Mouse (Mus musculus) adrenal gland, adult 18-20 months (tissue): ENCODE results near the gene Zfp609. TPM values are rescaled to one million over a fixed set of nuclear protein-coding genes. Genes with fewer than 3 reads are reported as not detected.

Source experiments
- DNase-seq, 2 experiments: peaks; one replicate each; pipeline ENCODE4 v3.0.0; 2021 to 2022; ENCODE audit warnings: low spot score in 2 of 2
- total RNA-seq, 2 experiments: library from RNA; stranded (reverse); gene quantifications; 1 replicate in 1 of 2; 2 replicates in 1 of 2; pipeline ENCODE4 v1.2.3; 2021

Gene Zfp609
- total RNA-seq, 2 experiments from 2014 or later, result 19.6 to 24.4 TPM

DNA sequence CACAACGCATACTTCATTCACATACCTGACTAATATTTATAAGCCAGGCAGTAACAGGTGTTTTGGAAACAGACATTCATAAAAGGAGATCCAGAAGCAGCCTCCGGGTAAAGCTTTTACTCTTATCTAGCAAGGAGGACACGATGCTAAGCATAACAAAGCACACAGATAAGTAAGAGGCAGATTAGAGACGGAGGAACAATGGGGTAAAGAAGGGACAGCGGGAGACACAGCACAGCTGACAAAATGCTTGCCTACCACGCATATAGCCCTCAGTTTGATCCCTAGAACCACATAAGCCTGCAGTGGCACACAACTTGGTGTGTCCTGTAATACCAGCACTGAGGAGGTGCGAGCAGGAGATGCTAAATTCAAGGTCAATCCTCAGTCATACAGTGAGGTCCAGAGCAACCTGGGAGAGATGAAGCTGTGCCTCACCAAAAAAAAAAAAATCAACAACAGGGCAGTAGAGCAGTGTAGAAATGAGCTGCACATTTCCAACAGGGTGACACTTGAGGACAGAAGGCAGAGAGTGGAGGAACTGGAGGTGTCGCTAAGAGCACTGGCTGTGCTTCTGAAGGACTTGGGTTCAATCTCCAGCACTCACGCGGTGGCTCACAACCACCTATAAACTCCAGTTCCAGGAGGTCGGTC, 56.2 kb downstream of the Zfp609 start:
- no peak for DNase-seq

DNA sequence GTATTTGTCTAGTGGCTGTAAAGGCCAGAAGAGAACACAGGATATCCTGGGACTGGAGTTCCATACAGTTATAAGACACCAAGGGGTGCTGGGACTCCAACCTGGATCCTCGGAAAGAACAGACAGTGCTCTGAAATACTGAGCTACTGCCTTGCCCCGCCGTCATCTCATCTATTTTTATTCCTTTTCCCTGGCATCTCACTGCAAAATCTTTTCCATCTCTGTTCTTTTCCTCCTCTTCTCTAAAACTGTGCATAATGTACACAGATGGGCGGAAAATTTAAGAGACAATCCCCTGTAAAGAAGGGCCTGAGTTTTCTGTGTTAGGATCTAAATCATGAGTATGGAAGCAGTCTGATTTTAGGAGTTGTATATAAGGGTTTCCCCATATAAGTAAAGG, 64.6 kb downstream of the Zfp609 start:
- no peak for DNase-seq

- no peak for DNase-seq
These were observed 67.4 kb downstream of the Zfp609 start for GRCm38 (mm10) chr9:65759992-65760391.

DNA sequence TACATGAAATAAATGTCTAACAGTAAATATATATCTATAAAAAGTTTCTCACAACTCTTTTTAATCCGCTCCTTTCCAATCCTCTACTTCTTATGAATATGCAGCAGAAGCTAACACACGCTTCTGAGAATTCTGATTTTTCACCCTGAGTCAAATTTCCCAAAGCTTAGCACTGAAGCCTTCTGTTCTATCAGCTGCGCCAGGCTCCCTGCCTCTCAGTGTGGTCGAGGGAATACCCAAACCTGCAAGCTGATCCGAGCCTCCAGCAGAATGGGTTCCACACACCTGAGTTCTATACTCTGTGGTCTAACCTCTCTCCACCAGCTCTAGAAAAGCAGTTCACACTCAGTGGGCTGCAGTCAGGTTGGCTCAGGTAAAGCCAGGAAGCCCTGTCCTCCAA, 68.1 kb downstream of the Zfp609 start:
- no peak for DNase-seq

- DNase-seq, result no peak
These were observed 69.5 kb downstream of the Zfp609 start for GRCm38 (mm10) chr9:65757826-65758225.

- DNase-seq, result no peak
These were observed 71.5 kb downstream of the Zfp609 start for GRCm38 (mm10) chr9:65755673-65756375.

GRCm38 (mm10) chr9:65755164-65755563, 72.2 kb downstream of the Zfp609 start:
- DNase-seq, result no peak

- no peak for DNase-seq
These were observed 74.7 kb downstream of the Zfp609 start for GRCm38 (mm10) chr9:65752632-65753031.

GRCm38 (mm10) chr9:65751906-65752305, 75.5 kb downstream of the Zfp609 start:
- DNase-seq, result no peak

DNA sequence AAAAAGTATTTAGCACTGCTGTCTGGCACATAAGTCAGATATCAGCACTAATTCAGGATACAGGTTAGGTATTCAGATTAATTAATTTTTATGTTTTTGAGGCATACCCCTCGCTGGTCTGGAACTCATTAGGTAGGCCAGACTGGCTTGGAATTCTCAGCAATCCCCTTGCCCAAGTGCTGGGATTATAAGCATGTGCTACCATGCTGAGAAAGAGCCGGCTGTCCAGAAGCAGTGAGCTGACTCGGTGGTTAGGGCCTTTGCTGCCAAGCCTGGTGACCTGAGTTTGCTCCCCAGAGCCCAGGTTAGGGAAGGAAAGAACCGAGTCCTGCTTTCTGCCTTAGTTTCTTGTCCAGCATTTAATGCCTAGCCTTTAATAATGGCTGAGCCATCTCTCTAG, 79.3 kb downstream of the Zfp609 start:
- no peak for DNase-seq

- DNase-seq, result no peak
These were observed 80.9 kb downstream of the Zfp609 start for GRCm38 (mm10) chr9:65746479-65746878.

GRCm38 (mm10) chr9:65745456-65745855, 81.9 kb downstream of the Zfp609 start:
- no peak for DNase-seq

DNA sequence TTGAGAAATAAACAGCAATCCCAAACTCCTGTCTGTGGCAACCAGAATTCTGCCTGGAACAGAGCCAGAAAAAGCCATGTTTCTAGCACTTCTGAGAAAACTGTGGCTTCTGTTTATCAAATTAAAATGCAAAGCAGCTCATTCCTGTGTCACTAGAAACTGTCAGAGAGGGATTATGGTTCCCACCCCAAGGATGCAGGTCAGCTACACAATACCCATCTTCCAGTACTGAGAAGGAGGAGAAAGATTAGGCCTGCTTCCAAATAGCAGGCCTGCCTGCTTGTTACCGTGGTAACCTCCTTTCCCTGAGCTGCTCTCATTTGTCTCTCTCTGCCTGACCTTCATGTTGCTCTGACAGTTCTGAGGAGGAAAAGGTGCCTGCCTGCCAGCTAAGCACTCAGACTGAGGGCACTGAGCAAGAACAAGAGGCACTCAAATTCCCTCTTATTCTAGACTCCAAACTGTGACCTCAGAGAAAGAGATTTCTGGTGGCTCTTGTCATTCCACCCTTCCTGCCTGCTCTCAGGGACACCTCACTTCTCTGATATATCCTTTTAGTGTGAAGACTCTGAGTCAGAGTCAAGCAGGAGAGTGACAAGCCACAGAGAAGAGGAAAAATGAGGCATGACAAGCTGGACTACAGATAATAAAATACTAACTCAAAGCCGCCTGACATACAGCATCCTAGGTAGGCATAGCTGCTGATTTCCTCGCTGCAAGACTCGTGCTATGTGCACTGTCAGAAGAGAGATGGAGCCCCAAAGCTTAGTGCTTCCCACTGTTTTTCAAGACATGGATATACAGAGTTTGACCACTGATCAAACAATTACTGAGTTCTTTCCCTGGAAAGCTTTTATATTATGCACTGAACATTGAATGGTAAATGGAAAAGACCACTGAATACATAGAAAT, 82.9 kb downstream of the Zfp609 start:
- DNase-seq, result peak in 1 of 2 experiments; percentile 45

DNA sequence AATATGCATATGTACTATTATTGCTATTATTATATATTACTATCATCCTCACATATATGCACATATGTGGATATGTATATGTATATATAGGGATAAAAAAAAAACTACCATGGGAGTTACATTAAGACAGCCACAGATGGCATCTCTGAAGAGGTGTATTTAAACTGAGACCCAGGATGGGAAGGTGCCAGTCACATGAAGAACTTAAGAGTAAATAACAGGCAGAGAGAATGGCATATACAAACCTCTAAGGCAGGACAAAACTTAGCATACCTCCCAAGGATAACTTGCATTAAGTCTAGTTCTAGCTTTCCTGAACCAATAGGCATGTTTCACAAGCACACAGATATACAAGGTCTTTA, 83.6 kb downstream of the Zfp609 start:
- DNase-seq, result no peak

GRCm38 (mm10) chr9:65743322-65743721, 84.0 kb downstream of the Zfp609 start:
- no peak for DNase-seq

DNA sequence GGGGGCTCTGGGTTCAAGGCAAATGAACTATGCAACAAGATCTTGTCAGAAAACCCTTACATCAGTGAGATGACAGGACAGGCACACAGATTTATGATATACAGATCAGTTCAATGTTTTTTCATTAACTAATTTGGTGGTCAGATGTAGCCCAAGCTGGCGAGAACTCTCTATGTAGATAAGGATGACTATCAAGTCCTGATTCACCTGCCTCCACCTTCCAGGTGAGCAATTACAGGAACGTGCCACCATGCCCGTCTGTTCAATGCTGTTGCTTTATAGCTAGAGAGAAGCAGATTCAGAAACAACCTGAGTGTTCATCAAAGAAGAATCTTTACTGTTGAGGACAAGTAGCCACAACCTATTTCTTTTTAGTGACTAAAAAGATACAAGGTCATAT, 84.6 kb downstream of the Zfp609 start:
- no peak for DNase-seq

DNA sequence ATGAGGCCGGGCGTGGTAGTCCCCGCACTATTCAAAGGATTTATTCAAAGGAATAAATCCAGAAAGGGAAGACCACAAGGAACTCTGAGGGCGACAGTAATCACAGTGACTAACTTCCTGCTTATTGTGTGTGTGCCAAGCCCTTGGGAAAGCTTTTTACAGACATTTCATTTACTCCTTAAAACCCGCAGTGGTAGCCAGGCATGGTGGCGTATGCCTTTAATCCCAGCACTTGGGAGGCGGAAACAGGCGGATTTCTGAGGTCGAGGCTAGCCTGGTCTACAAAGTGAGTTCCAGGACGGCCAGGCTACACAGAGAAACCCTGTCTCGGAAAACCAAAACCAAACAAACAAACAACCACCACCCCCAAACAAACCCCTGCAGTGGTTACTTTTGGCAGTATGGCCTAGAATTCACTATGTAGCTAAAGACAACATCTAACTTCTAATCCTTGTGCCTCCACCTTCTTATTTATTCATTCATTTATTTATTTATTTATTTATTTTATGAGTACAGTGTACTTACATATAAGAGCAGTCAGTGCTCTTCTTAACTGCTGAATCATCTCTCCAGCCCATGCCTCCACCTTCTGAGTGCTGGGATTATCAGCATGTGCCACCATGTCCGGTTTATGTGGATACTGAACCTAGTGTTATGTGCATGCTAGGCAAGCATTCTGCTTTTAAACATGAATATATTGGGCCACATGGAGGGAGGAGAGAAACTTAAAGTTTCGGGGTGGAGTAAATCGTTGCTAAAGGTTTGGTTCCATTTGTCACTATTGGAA, 86.1 kb downstream of the Zfp609 start:
- DNase-seq, result no peak

DNA sequence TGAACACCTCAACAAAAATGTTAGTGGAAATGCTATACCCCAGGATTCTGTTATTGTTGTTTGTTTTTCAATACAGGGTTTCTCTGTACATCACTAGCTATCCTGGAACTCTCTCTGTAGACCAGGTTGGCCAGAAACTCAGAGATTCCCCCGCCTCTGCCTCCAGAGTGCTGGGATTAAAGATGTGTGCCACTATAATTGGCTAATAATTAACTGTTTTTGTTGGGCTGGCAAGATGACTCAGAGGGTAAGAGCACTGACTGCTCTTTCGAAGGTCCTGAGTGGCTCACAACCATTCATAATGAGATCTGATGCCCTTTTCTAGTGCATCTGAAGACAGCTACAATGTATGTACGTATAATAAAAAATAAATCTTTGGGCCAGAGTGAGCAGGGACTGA, 92.4 kb downstream of the Zfp609 start:
- no peak for DNase-seq

- DNase-seq, result no peak
These were observed 98.8 kb downstream of the Zfp609 start for GRCm38 (mm10) chr9:65728588-65728987.

GRCm38 (mm10) chr9:65727491-65727890, 99.9 kb downstream of the Zfp609 start:
- no peak for DNase-seq

- no peak for DNase-seq
These were observed 100.9 kb downstream of the Zfp609 start for GRCm38 (mm10) chr9:65726431-65726830.
